Mouse (Mus musculus) lung, embryonic 16.5 days (tissue): ENCODE results near the gene Spata7. TPM values are rescaled to one million over a fixed set of nuclear protein-coding genes. Genes with fewer than 3 reads are reported as not detected.
A peak's percentile ranks its signal among the peaks of the same experiment; 100 is the strongest.

Experiments
- ATAC-seq: fragments of 200-750 bp; cut with Nextera tagmentation; 2 replicates; pipeline ENCODE4 v1.8.0; 2017; ENCODE audit warnings: low read depth, mild to moderate bottlenecking, moderate library complexity
- H3K27ac ChIP-seq: fragments of 300-500 bp; sonication (generic); 2 replicates; pipeline ENCODE4 v1.5.1; 2014; ENCODE audit warnings: mild to moderate bottlenecking, control low read depth, low read length
- H3K27me3 ChIP-seq: fragments of 300-500 bp; sonication (generic); 2 replicates; pipeline ENCODE4 v1.6.1; 2014; ENCODE audit warnings: low read depth, low read length, mixed read lengths; ENCODE audit not compliant: control insufficient read depth, insufficient read depth
- H3K36me3 ChIP-seq: fragments of 300-500 bp; sonication (generic); 2 replicates; pipeline ENCODE4 v1.6.1; 2014; ENCODE audit warnings: low read length; ENCODE audit not compliant: control insufficient read depth, insufficient read depth
- H3K4me1 ChIP-seq: fragments of 300-500 bp; sonication (generic); replicated peaks from 2 replicates; pipeline ENCODE4 v1.6.1; 2014; ENCODE audit warnings: low read length, mixed read lengths; ENCODE audit not compliant: control insufficient read depth, insufficient read depth
- H3K4me2 ChIP-seq: fragments of 300-500 bp; sonication (generic); 2 replicates; pipeline ENCODE4 v1.6.1; 2014; ENCODE audit warnings: low read depth, low read length, control low read depth
- H3K4me3 ChIP-seq: fragments of 300-500 bp; sonication (generic); 2 replicates; pipeline ENCODE4 v1.5.1; 2014; ENCODE audit warnings: mild to moderate bottlenecking, low read length, control low read depth
- H3K9ac ChIP-seq: fragments of 300-500 bp; sonication (generic); 2 replicates; pipeline ENCODE4 v1.6.1; 2014; ENCODE audit warnings: low read length, control low read depth
- H3K9me3 ChIP-seq: fragments of 300-500 bp; sonication (generic); 2 replicates; pipeline ENCODE4 v1.6.1; 2016; ENCODE audit warnings: low read length; ENCODE audit not compliant: control insufficient read depth
- WGBS: fragments of 180-500 bp; shearing (Covaris S2); extraction: QIAGEN DNeasy Blood & Tissue Kit; methylation state at CpG from one replicate; pipeline ENCODE4 v1.1.7; 2014; 5-methylcytosine and 5-hydroxymethylcytosine counted together
- polyA plus RNA-seq: library from polyadenylated mRNA; unstranded; fragments of >200 nt; fragmentation: Nextera tagmentation; extraction: Ambion mirVana; gene quantifications from 2 replicates; pipeline ENCODE4 v1.2.1, GENCODE M21; 2015

The Spata7 gene
- 15.3 and 16.8 TPM in 2 replicates for polyA plus RNA-seq

DNA sequence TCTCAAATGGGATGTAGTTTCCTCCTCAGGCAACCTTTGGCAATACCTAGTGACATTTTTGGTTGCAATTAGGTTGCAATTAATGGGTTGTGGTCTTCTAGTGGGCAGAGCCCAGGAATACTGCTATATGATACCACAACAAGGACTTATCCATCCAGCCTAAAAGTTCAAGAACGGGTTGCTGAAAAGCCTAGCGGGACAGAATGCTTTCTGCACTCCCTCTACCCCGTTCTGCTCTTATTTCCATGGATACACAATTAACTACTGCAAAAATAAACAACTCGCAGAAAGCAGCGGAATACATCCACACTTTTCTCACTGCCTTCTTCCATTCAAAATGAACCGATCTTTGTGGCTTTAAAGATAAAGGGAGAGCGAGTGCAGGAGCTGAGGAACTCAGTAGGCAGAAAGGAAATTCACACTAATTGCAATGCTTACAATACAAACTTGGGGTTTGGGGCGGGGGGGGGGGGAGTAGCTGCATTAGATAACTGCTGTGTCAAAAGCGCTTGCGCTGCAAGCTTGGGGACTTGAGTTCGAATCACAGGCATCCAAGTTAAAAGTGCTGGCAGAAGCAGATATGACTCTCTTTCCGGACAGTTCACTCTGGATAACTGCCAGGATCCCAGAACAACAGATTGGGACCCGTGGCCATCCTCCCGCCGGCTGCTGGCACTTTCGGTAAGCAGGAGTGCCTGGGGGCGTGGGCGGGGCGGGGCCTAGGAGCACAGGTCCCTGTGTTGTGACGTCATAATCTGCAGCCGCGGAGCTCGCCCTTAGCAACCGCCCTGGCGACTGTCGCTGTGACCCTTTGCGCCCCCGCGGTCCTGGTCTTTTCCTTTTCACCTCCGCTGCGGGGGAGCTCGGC is at the start of gene Spata7:
Gene Spata7 (plus strand): TSS at position 766 of the 868 bp plus-strand sequence.
- peak; percentile 98 for ATAC-seq
- H3K27me3 ChIP-seq = no peaks in the 10 kb centered on the region
- peak within 1 kb of the TSS; percentile 84 for H3K4me2 ChIP-seq
- H3K27ac ChIP-seq = peak within 1 kb of the TSS; percentile 22; the same call in 1 of the 2 replicates
- peak within 1 kb of the TSS; percentile 90 for H3K4me3 ChIP-seq
- 3% methylated on average over 31 of the region's 32 CpGs for WGBS
- H3K9me3 ChIP-seq = peaks cover 2% of the 10 kb centered on the region; the same call in 1 of the 2 replicates
- peaks cover 5% of the 10 kb centered on the region for H3K4me1 ChIP-seq
- H3K9ac ChIP-seq = peak within 1 kb of the TSS; percentile 82
- H3K36me3 ChIP-seq = no peaks in the 10 kb centered on the region

DNA sequence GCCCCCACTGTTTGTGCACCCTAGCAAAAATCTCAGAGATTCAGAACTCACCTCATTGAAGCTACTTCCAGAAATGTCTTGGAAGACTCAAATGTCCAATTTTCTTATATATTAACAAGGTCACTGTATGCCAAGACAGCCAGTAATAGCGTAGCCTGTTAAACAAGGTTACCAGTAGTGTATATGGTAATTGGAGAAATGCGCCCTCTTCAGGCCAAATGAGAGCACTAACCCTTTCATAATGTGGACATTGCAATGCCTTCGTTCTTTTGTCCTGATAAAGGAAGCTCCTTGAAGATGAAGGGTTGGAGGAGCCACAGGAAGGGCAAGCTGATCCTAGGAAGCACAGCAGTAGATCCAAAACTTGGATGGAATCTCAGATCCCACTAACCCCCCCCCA is 42.7 kb upstream of the Spata7 start:
- Histone ChIP-seq H3K9me3 (no peaks in the 10 kb centered on the region), H3K36me3 (no peaks in the 10 kb centered on the region)
- 34% methylated on average over 3 of the region's 3 CpGs for WGBS

DNA sequence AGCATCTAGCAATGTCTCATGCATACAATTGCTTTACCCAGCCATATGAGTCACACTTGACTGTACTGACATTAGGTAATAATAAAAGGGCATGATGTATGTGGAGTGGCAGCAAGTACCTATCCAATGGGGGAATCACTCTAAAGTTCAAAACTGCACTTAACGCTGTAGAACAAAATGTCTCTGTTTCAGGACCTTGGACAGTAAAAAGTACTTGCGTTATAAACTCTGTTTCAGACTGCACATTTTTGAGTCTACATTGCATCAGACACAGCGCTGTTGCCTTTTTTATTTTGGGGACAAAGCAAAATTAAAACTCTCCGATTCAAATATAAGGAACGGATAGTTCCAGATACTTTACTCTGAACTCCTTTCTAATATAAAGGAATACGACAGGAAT is 39.4 kb upstream of the Spata7 start:
- Histone ChIP-seq H3K4me1 (no peaks in the 10 kb centered on the region), H3K36me3 (no peaks in the 10 kb centered on the region), H3K27ac (no peak overlapping the region), H3K4me2 (no peak overlapping the region), H3K9me3 (no peaks in the 10 kb centered on the region), H3K4me3 (no peak overlapping the region), H3K9ac (no peak overlapping the region), H3K27me3 (no peaks in the 10 kb centered on the region)
- 58% methylated on average over 6 of the region's 6 CpGs for WGBS
- ATAC-seq = no peak

More for the DNA sequence above, 42.7 kb upstream of the Spata7 start:
- no peaks in the 10 kb centered on the region for H3K27me3 ChIP-seq
- no peak overlapping the region for H3K4me2 ChIP-seq
- no peaks in the 10 kb centered on the region for H3K4me1 ChIP-seq
- no peak for ATAC-seq
- no peak overlapping the region for H3K27ac ChIP-seq
- no peak overlapping the region for H3K4me3 ChIP-seq
- no peak overlapping the region for H3K9ac ChIP-seq

DNA sequence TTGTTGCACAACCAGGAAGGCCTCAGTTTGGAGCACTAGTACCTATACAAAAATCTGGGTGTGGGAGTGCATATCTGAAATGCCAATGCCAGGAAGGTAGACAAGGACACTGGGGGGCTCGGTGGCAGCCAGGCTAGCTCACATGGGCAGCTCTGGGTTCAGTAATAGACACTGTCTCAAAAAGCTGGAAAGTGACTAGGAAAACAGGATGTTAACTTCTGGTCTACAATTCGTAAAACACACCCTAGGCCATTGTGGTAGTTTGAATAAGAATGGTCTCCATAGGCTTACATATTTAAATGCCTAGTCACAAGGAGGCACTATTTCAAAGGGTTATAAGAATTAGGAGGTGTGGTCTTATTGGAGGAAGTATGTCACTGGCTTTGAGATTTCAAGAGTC is 36.9 kb upstream of the Spata7 start:
- Histone ChIP-seq H3K4me2 (no peak overlapping the region), H3K9ac (no peak overlapping the region), H3K27me3 (no peaks in the 10 kb centered on the region), H3K9me3 (no peaks in the 10 kb centered on the region), H3K4me3 (no peak overlapping the region), H3K36me3 (no peaks in the 10 kb centered on the region), H3K27ac (no peak overlapping the region), H3K4me1 (no peaks in the 10 kb centered on the region)
- no peak for ATAC-seq
- WGBS = 78% methylated on average over 2 of the region's 2 CpGs

DNA sequence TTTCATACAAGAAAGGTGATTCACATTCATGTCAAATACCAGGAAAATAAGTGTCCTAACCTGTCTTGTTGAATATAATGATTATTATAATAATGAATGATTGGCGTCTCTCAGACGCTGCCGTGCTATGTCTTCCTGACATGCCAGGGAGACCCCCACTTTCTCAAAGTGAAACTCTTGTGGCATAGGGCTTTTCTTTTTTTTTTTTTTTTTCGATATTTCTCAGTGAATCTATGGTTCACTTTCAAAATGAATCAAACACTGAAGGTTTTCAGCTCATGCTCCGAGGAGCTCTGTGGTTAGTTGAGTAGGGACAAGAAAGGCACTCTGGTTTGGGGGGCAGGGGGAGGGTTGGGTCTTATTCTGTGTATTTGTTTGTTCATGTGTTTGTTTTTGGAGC is 27.1 kb upstream of the Spata7 start:
- no peaks in the 10 kb centered on the region for H3K9me3 ChIP-seq
- 86% methylated on average over 5 of the region's 5 CpGs for WGBS
- no peak overlapping the region for H3K27ac ChIP-seq
- H3K4me1 ChIP-seq = no peaks in the 10 kb centered on the region
- H3K36me3 ChIP-seq = no peaks in the 10 kb centered on the region
- H3K9ac ChIP-seq = no peak overlapping the region
- no peaks in the 10 kb centered on the region for H3K27me3 ChIP-seq
- no peak for ATAC-seq
- H3K4me2 ChIP-seq = no peak overlapping the region
- no peak overlapping the region for H3K4me3 ChIP-seq

DNA sequence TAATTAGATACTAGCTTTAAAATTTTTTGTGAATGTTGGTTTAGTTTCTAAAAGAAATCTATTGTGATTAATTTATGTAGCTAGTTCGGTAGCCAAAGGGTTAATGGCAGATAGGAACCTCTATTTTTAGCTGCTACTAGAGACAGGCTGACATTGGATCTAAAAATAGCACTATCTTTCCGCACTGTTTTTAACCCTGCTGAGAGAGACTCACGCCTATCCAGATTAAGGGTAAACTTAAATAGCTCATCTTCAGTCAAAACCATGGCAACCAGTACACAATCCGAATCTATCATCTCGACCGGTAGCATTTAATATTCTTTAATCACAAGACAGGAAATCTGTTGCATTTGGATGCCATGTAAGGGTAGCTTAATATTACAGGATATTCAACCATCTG is 25.8 kb upstream of the Spata7 start:
- Histone ChIP-seq H3K4me1 (no peaks in the 10 kb centered on the region), H3K9me3 (no peaks in the 10 kb centered on the region), H3K27ac (no peak overlapping the region), H3K36me3 (no peaks in the 10 kb centered on the region), H3K9ac (no peak overlapping the region), H3K4me2 (no peak overlapping the region), H3K27me3 (no peaks in the 10 kb centered on the region), H3K4me3 (no peak overlapping the region)
- no peak for ATAC-seq
- WGBS = 27% methylated on average over 6 of the region's 6 CpGs

DNA sequence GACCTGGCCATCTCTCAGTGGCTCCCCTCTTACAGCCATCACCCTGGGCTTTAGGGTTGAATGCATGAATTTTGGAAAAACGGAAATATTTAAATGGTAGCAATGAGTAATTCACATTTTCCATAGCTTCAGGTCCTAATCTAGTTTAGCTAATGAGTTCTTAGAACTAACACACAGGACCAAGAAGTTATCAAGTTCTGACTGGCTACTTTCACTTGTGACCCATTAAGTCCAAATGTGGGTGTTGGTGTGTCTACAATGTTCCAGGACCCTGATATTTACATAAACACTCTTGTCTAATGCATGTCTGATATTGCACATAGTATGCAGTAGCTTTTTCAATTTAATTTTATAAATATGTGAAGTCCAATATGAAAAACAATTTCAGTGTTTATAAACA is 22.7 kb upstream of the Spata7 start:
- no peak overlapping the region for H3K27ac ChIP-seq
- no peaks in the 10 kb centered on the region for H3K27me3 ChIP-seq
- no peaks in the 10 kb centered on the region for H3K9me3 ChIP-seq
- no peak overlapping the region for H3K9ac ChIP-seq
- H3K4me3 ChIP-seq = no peak overlapping the region
- H3K36me3 ChIP-seq = no peaks in the 10 kb centered on the region
- WGBS = 63% methylated on average over 1 of the region's 1 CpGs
- no peak overlapping the region for H3K4me2 ChIP-seq
- no peak for ATAC-seq
- H3K4me1 ChIP-seq = no peaks in the 10 kb centered on the region

DNA sequence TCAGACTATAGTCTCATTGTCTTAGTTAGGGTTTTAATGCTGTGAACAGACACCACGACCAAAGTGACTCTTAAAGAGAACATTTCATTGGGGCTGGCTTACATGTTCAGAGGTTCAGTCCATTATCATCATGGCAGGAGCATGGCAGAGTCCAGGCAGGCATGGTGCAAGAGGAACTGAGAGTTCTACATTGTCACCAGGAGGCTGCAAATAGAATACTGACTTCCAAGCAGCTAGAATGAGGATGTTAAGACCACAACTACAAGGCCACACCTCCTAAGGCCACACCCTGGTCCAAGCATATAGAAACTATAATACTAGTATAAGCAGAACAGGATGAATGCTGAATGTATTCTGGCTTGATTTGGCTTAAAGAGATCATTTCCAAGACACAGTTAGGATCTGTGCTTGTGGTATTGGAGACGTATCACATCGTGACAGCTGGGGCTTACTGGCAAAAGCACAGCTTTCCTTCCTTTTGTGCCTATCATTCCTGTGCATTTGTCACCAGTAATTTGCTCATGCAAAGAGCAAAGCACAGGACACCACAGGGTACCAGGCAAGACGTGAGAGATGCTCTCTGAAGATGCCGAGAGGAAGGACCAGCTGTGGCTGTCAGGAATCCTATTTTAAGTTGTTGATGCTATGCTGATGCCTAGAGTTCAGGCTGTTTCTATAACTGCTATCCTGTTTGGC is 21.2 kb upstream of the Spata7 start:
- Histone ChIP-seq H3K4me1 (no peaks in the 10 kb centered on the region), H3K9ac (no peak overlapping the region), H3K36me3 (no peaks in the 10 kb centered on the region), H3K9me3 (no peaks in the 10 kb centered on the region), H3K4me3 (no peak overlapping the region), H3K27ac (no peak overlapping the region), H3K27me3 (no peaks in the 10 kb centered on the region), H3K4me2 (no peak overlapping the region)
- 56% methylated on average over 5 of the region's 5 CpGs for WGBS
- no peak for ATAC-seq

DNA sequence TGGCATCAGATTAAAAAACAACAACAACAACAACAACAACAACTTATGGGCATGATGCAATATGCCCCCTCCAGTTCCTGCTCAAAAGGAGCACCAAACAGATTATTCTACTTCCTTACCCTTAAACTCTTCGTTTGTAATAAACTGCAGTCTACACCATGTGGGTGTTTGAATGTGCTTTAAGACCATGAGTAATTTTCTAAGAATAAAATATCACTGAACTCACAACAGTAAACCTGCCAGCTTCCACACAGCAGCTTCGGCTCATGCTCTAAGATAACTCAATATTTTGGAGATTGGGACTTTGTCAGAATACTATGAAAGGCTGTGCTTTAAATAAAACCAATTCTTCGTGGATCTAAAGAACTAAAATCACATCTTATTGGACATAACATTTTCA is 17.6 kb upstream of the Spata7 start:
- H3K36me3 ChIP-seq = no peaks in the 10 kb centered on the region
- no peak overlapping the region for H3K27ac ChIP-seq
- WGBS = 68% methylated on average over 3 of the region's 3 CpGs
- H3K9me3 ChIP-seq = no peaks in the 10 kb centered on the region
- H3K4me3 ChIP-seq = no peak overlapping the region
- no peak overlapping the region for H3K4me2 ChIP-seq
- ATAC-seq = no peak
- no peaks in the 10 kb centered on the region for H3K27me3 ChIP-seq
- no peaks in the 10 kb centered on the region for H3K4me1 ChIP-seq
- no peak overlapping the region for H3K9ac ChIP-seq
